Mouse (Mus musculus) adrenal gland, postnatal 14 days (tissue): ENCODE results near the gene Pcif1. TPM values are rescaled to one million over a fixed set of nuclear protein-coding genes. Genes with fewer than 3 reads are reported as not detected.

ENCODE experiments used
- DNase-seq: peaks from one replicate; pipeline ENCODE4 v3.0.0; 2021; ENCODE audit warnings: mixed read lengths
- total RNA-seq: library from RNA; stranded (reverse); gene quantifications from 2 replicates; pipeline ENCODE4 v1.2.3, GENCODE M21; 2021

Gene Pcif1
- total RNA-seq, 1 experiment from 2014 or later: 42.3 TPM

DNA sequence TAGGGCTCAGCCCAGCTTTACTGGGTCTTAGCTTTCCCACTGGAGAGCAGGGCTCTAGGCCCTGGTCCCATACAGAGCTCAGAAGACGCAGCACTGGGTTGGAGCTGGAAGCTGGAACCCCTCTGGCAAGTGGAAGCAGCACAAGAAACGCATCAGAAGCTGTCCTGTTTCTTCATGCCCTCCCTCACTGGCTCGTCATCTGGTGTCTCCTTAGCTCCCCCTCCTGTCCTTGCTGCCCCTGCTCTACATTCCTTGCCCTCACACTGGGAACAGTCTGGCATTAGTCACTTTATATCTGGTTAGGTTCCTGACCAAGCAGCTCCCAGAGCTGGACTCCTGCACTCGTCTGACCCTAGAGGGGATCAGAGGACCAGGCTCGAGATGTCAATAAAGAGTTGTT lies 14.9 kb downstream of the Pcif1 start:
- peak; percentile 64 for DNase-seq

DNA sequence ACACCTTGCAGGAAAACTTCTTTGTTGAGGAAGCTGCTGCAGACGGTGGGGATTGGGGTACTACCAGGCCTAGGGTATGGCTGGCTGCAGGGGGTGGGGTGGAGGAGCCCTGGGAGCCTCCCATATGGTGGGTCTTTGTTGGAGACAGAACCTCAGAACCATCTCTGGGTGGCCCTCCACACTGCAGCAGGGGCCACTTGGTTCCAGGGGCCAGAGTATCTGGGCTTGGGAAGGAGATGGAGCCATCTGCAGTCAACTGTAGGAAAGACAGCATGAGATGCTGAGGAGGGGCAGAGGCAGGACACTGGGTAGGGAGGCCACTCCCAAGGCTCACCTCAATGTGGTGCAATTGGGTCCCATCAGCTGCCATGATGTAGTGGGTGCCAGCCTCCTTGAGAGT lies 15.5 kb downstream of the Pcif1 start:
- DNase-seq: no peak

- DNase-seq: no peak
Measured at GRCm38 (mm10) chr2:164895885-164896284, 16.8 kb downstream of the Pcif1 start.

GRCm38 (mm10) chr2:164898008-164898407 lies 18.9 kb downstream of the Pcif1 start:
- DNase-seq: no peak

GRCm38 (mm10) chr2:164899034-164899433 lies 19.9 kb downstream of the Pcif1 start:
- no peak for DNase-seq

GRCm38 (mm10) chr2:164899723-164900459 lies 20.8 kb downstream of the Pcif1 start:
- DNase-seq: no peak

DNA sequence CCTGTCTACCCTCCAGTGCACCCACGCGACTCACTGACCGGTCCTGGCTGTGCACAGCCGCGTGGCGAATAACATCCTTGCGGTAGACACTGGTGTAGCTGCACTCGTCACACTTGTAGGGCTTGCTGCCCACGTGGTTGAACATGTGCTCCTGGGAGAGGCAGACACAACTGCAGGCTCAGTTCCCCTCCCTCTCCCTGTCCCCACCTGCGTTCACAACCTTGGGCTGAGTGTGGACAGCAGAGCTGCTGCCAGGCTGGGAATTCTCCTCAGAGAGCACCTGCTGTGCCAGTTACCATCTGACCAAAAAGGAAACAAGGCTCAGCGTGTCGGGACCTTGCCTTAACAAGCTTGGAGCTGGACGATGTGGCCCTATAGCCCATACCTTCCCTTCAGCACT lies 22.3 kb downstream of the Pcif1 start:
- DNase-seq: no peak

DNA sequence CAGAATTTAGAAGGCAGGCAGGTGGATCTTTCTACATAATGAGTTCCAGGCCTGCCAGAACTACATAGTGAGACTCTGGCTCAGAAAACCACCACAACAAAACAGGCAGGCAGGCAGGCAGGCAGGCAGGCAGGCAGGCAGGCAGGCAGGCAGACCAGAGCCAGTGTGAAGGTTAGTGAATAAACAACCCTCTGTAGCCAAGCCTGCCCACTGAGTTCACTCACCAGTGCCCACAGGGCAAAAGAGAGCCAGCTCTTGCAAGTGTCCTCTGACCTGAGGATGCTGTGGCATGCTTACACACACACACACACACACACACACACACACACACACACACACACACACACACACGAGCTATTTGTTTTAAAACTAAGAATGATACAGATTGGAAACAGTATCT lies 24.4 kb downstream of the Pcif1 start:
- no peak for DNase-seq

GRCm38 (mm10) chr2:164906071-164906470 lies 27.0 kb downstream of the Pcif1 start:
- DNase-seq: no peak

DNA sequence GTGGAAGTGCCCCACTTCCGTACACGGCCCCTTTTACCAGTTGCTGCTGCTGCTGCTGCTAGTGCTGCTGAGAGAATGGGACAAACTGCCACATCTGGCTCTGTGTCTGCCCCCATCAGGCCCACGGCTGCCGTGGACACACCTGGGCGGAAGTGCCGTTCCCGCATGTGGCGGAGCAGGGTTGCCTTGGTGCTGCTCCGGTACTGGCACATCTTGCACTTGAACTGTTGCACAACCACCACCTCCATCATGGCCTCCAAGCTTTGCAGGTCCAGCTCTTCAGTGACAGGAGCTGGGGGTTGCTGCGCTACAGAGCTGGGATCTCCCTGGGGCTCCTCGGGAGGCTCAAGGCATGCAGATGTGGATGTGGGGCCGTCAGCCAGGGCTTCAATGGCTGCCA lies 28.4 kb downstream of the Pcif1 start:
- DNase-seq: no peak

- DNase-seq: no peak
Measured at GRCm38 (mm10) chr2:164908011-164908410, 28.9 kb downstream of the Pcif1 start.

GRCm38 (mm10) chr2:164909100-164909499 lies 30.0 kb downstream of the Pcif1 start:
- DNase-seq: no peak

DNA sequence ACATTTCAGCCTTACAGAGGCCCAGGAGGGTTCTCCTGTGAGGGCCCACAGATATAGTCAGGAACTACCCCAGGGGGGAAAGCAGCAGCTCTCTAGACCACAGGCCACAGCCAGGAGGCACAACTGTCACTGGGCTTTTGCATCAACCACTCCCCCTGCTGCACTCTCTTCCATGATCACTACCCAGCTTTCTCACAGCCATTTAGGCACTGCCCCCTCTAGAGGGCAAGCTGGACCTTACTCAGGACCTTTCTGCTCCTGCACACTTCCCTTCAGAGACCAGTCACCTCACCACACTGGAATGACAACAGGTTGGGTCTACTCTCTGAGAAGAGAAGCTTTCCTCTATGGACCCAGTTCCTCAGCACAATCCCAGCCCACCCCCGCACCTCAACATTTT lies 30.4 kb downstream of the Pcif1 start:
- DNase-seq: peak; percentile 74

- DNase-seq: peak; percentile 64
Measured at GRCm38 (mm10) chr2:164910360-164911061, 31.4 kb downstream of the Pcif1 start.

GRCm38 (mm10) chr2:164911086-164912048 lies 32.3 kb downstream of the Pcif1 start, which contains the start of gene Zfp335:
Zfp335 (minus strand) TSS chr2:164911757.
- DNase-seq: peak; percentile 97

GRCm38 (mm10) chr2:164912151-164912550 lies 33.0 kb downstream of the Pcif1 start:
- peak; percentile 71 for DNase-seq

DNA sequence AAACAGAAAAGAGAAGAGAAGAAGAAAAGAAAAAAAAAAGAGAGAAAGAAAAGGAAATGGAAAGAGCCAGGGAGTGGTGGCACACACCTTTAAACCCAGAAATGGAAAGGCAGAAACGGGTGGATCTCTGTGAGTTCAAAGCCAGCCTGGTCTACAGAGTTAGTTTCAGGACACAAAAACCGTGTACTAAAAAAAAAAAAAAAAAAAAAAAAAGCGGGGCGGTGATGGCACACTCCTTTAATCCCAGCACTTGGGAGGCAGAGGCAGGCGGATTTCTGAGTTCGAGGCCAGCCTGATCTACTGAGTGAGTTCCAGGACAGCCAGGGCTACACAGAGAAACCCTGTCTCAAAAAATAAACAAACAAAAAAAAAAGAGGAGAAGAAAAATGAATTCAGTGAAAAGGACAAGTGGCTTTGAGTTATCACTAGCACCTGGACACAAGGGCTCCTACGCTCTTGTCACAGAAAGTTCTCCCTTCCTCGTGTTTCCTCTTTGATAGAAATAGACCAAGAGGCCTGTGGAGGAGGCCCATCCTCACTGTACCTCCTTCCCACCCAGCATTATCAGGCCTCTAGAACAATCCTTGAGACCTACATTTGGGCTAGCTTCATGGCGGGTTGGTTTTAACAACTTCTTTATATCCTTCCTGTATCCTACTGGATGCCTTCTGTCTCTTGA lies 33.8 kb downstream of the Pcif1 start:
- DNase-seq: no peak

DNA sequence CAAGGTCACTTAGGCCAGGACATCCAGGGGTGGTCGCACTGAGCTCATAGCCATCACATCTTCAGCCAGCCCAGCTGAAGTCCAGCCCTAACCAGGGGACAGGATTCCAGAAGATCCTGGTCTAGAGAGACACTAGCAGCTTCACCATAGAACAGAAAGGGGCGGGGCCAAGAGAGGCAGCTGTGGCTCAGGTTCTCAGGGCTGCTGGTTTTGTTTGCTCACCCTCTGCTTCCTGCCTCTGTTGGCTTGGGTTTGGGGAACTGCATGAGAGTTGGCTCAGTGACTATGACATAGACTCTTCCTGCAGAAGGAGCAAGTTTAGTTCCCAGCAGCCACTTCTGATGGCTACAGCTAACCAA lies 34.3 kb downstream of the Pcif1 start:
- peak; percentile 55 for DNase-seq

GRCm38 (mm10) chr2:164916820-164917219 lies 37.7 kb downstream of the Pcif1 start:
- no peak for DNase-seq

DNA sequence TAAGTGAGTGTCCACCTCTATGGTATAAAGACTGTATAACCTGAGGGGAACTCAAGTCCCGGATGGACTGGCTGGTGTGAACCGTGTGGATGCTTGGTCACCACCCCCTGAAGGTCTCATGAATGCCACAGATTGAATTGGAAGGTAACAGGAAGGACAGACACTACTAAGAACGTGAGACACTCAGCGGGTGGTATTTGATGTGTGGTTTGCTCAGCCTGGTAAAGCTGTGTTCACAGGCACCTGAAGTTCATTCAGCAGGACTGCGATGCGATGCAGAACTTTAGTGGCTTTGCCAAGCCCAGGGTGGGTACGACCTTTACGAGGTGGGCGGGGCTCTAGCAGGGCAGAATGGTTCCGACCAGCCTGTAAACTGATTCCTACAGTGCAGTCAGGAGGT lies 38.3 kb downstream of the Pcif1 start:
- no peak for DNase-seq

- peak; percentile 53 for DNase-seq
Measured at GRCm38 (mm10) chr2:164918325-164918724, 39.2 kb downstream of the Pcif1 start.

DNA sequence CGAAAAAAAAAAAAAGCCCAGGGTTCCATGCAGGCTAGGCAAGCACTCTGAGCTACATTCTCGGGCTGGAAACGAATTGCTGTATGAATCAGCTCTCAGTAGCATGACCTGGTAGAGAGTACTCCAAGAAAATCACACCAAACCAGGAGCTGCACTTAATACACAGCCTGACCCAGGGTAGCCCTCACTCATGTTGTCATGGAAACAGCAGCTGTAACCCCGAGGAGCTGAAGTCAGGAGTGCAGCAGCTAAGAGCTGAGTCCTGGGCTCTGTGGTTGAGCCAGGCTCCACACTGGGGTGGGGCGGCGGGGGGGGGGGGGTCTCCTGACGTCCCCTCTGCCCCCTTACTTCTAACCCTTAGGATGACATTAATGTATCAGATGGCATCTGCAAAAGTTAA lies 42.9 kb downstream of the Pcif1 start:
- peak; percentile 38 for DNase-seq
